Mouse (Mus musculus): Measurements from ENCODE around the gene 1700056E22Rik.

DNA sequence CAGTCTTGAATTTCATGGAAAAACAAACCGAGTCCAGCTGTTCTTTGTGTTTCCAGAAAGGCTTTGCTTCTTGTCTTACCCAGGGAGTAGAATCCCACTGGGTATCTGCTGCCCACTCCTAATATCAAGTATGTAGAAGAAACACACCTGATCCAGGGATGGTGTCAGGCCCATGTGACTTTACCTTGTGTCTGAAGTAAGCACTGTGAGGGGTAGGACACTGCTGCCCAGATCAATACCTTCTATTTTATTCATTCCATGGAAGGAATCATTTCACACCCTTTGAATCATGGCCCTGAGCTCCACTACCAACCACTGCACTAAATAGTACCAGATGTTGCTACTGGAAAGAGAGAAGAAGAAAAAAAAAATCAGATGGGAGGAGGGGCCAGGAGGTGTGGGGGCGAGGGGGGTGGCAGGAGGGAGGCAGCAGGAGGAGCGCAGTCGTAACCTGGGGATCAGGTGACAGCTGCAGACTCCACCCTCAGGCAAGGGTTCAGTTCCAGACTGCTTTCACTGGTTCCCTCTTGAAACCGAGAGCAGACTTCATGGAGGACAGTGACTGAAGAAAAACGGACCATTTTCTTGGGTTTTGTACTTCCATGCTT is 12.1 kb upstream of the 1700056E22Rik start:
- TF ChIP-seq CTCF (IDR thresholded peaks at IDR 0.05; ENCODE audit: insufficient read depth, low read length) (no peak), POLR2A (IDR thresholded peaks at IDR 0.05; ENCODE audit: borderline replicate concordance, extremely low read depth, low read depth, low read length) (no peak)

Data from lung, adult 2 months (tissue).